Mouse (Mus musculus) midbrain, embryonic 14.5 days (tissue): Measurements from ENCODE around the gene Sys1. TPM values are rescaled to one million over a fixed set of nuclear protein-coding genes. Genes with fewer than 3 reads are reported as not detected.

Experiments used
- ATAC-seq: fragments of 200-750 bp; cut with Nextera tagmentation; 2 replicates; pipeline ENCODE4 v1.8.0; 2017; ENCODE audit warnings: moderate number of reproducible peaks, moderate library complexity; ENCODE audit not compliant: low FRiP score, low TSS enrichment
- DNase-seq: peaks from one replicate; pipeline ENCODE4 v3.0.0-alpha.2; 2015
- H3K27ac ChIP-seq: fragments of 300-500 bp; sonication (generic); replicated peaks from 2 replicates; pipeline ENCODE4 v1.5.1; 2014; ENCODE audit warnings: mild to moderate bottlenecking, low read depth, low read length, moderate library complexity
- H3K27me3 ChIP-seq: fragments of 300-500 bp; sonication (generic); 2 replicates; pipeline ENCODE4 v1.6.1; 2014; ENCODE audit warnings: low read length, control low read depth, mixed read lengths; ENCODE audit not compliant: control insufficient read depth, insufficient read depth
- H3K36me3 ChIP-seq: fragments of 300-500 bp; sonication (generic); 2 replicates; pipeline ENCODE4 v1.6.1; 2014; ENCODE audit warnings: low read length, control low read depth; ENCODE audit not compliant: control insufficient read depth, insufficient read depth
- H3K4me1 ChIP-seq: fragments of 300-500 bp; sonication (generic); 2 replicates; pipeline ENCODE4 v1.6.1; 2014; ENCODE audit warnings: mild to moderate bottlenecking, antibody characterized with exemption, low read length, control low read depth; ENCODE audit not compliant: control insufficient read depth, insufficient read depth
- H3K4me2 ChIP-seq: fragments of 300-500 bp; sonication (generic); 2 replicates; pipeline ENCODE4 v1.6.1; 2014; ENCODE audit warnings: mild to moderate bottlenecking, low read length, moderate library complexity
- H3K4me3 ChIP-seq: fragments of 300-500 bp; sonication (generic); replicated peaks from 2 replicates; pipeline ENCODE4 v1.5.1; 2014; ENCODE audit warnings: low read depth, low read length
- H3K9ac ChIP-seq: fragments of 300-500 bp; sonication (generic); replicated peaks from 2 replicates; pipeline ENCODE4 v1.6.1; 2014; ENCODE audit warnings: mild to moderate bottlenecking, low read length, moderate library complexity
- H3K9me3 ChIP-seq: fragments of 300-500 bp; sonication (generic); 2 replicates; pipeline ENCODE4 v1.6.1; 2016; ENCODE audit warnings: low read length, control low read depth, mixed read lengths; ENCODE audit not compliant: control insufficient read depth
- WGBS: fragments of 180-500 bp; shearing (Covaris S2); extraction: QIAGEN DNeasy Blood & Tissue Kit; methylation state at CpG from one replicate; pipeline ENCODE4 v1.1.7; 2014; 5-methylcytosine and 5-hydroxymethylcytosine counted together
- polyA plus RNA-seq: library from polyadenylated mRNA; unstranded; fragments of >200 nt; fragmentation: Nextera tagmentation; extraction: Ambion mirVana; gene quantifications from 2 replicates; pipeline ENCODE4 v1.2.1, GENCODE M21; 2014

Gene Sys1
- polyA plus RNA-seq, 1 experiment from 2014 or later: 93.1 TPM

DNA sequence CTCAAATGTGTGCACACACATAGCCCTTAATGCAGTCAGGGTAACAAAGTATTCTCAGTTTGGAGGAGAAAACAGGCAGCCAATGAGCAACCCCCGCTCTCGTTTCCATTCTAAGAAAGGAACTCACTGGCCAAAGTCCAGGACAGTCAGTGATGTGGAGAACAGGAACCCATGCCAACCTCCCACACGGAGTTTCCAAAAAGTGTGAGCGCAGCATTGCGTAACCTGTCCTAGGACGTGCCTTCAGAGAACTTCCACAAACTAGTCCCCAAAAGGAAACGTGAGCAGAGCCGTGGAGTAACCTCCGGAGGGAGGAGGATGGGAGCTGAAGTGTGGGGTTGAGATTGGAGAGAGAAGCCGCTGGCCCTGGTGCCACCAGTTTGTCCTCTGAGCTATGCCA is 1.9 kb upstream of the Sys1 start:
- Histone ChIP-seq H3K27me3 (no peaks in the 10 kb centered on the region), H3K36me3 (no peaks in the 10 kb centered on the region), H3K9ac (no peak overlapping the region), H3K4me2 (no peak overlapping the region), H3K9me3 (no peaks in the 10 kb centered on the region), H3K4me3 (no peak overlapping the region), H3K4me1 (0 out of 2 replicates have a peak, but pooled peaks cover 5% of the 10 kb centered on the region), H3K27ac (no peak overlapping the region)
- 82% methylated on average over 10 of the region's 10 CpGs for WGBS
- ATAC-seq (no peak), DNase-seq (no peak)

DNA sequence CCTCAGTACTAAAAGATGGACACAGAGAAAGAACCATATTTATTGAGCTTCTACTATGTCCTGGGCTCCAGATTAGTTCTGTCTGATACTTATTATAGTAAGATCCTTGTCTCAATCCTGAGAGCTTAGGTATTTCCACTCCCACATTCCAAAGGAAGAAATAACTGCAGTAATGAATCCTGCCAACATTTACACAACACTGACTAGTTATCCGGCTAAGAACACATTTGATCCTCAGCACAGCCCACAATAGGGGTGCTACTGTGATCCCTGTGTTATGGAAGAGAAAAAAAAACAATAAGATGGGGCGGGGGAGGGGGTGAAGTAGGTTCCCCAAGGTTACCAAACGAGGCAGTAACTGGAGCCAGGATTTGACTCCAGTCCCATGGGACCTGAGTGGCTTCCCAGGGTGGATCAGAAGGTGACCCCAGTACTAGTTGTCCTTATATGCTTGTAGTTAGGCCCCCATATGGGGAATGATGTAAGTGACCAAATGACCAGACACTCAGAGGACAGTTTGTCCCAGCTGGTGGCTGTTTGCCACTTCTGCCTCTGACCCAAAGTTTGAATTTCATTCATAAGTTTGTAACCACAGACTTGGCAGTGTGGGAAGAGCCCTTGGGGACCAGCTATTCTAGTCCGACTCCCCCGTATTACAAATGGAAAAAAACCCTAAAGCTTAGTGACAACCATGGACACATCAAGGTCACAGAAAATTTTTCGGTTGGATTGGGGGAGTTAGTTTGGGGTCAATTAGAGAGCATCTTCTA is 1.2 kb upstream of the Sys1 start:
- no peak overlapping the region for H3K4me3 ChIP-seq
- no peak overlapping the region for H3K9ac ChIP-seq
- 72% methylated on average over 6 of the region's 6 CpGs for WGBS
- no peaks in the 10 kb centered on the region for H3K36me3 ChIP-seq
- H3K27ac ChIP-seq: no peak overlapping the region
- no peak overlapping the region for H3K4me2 ChIP-seq
- H3K9me3 ChIP-seq: no peaks in the 10 kb centered on the region
- 0 out of 2 replicates have a peak, but pooled peaks cover 5% of the 10 kb centered on the region for H3K4me1 ChIP-seq
- ATAC-seq: no peak
- H3K27me3 ChIP-seq: no peaks in the 10 kb centered on the region
- no peak for DNase-seq

DNA sequence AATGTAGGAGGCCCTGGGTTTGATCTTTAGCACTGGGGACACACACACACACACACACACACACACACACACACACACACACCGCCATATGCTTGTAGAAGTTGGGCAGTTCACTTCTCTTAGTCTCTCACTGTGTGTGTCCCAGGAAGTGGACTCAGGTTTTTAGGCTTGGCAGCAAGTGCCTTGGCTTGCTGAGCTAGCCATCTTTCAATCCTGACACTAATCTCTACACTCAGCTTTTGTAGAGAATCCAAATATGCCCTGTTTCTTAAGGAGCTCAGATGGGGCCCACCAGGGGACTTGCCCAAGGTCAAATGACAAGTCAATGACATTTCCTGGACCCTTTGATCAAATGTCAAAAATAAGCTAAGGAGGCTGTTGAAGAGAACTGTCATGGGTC is 351 bp upstream of the Sys1 start:
- H3K4me1 ChIP-seq: 0 out of 2 replicates have a peak, but pooled peaks cover 5% of the 10 kb centered on the region
- no peak overlapping the region for H3K27ac ChIP-seq
- H3K27me3 ChIP-seq: no peaks in the 10 kb centered on the region
- ATAC-seq (no peak), DNase-seq (no peak)
- no peaks in the 10 kb centered on the region for H3K36me3 ChIP-seq
- no peaks in the 10 kb centered on the region for H3K9me3 ChIP-seq
- H3K9ac ChIP-seq: no peak overlapping the region
- H3K4me2 ChIP-seq: peak overlapping the region; percentile 33; the same call in 1 of the 2 replicates
- WGBS: 84% methylated on average over 1 of the region's 1 CpGs
- no peak overlapping the region for H3K4me3 ChIP-seq

DNA sequence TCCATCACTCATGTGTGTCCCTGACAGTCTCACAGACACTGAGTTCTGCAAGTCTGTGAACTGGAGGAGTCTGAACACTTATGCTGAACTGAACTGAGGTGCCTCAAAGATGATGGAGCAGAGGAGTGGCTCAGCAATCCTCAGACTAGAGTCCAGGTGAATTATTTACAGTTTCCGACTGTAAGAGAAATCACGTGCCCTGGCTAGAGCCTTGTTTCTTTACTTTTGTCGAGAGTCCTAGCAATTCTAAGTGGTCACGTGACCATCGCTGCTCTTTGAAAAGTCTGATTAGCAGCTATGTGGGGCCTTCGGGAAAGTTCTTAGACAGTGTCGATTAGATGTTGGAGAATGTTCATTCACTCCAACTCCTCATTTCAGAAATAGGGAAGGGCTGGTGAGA is 1.2 kb downstream of the Sys1 start:
- Histone ChIP-seq H3K4me2 (no peak overlapping the region), H3K9ac (no peak overlapping the region), H3K4me1 (peaks cover 16% of the 10 kb centered on the region), H3K9me3 (no peaks in the 10 kb centered on the region), H3K36me3 (peaks cover 4% of the 10 kb centered on the region; the same call in 1 of the 2 replicates), H3K27ac (no peak overlapping the region), H3K27me3 (no peaks in the 10 kb centered on the region), H3K4me3 (no peak overlapping the region)
- DNase-seq (no peak), ATAC-seq (no peak)
- WGBS: 74% methylated on average over 7 of the region's 7 CpGs

DNA sequence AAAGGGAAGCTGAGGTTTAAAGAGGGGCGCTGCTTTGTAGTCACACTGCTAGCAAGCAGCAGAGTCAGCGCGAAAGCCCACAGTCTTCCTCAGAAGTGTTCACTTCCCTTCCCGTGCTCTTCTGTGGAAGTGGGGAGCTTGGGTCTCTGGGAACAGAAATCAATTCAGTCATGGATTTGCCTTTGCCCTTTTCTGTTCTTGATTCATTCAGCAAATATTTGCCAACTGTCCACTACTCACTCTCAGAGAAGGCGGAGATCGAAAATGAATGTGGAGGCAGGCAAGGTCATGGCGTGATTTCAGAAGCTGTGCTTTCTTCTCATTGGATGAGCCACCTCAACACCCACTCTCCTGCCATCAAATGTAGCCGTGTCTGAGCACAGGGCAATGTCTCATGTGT is 1.8 kb downstream of the Sys1 start:
- ATAC-seq (no peak), DNase-seq (no peak)
- Histone ChIP-seq H3K4me3 (no peak overlapping the region), H3K4me1 (peaks cover 16% of the 10 kb centered on the region), H3K27ac (no peak overlapping the region), H3K9ac (no peak overlapping the region), H3K36me3 (peaks cover 10% of the 10 kb centered on the region; the same call in 1 of the 2 replicates), H3K4me2 (no peak overlapping the region), H3K27me3 (no peaks in the 10 kb centered on the region), H3K9me3 (no peaks in the 10 kb centered on the region)
- 86% methylated on average over 8 of the region's 8 CpGs for WGBS

DNA sequence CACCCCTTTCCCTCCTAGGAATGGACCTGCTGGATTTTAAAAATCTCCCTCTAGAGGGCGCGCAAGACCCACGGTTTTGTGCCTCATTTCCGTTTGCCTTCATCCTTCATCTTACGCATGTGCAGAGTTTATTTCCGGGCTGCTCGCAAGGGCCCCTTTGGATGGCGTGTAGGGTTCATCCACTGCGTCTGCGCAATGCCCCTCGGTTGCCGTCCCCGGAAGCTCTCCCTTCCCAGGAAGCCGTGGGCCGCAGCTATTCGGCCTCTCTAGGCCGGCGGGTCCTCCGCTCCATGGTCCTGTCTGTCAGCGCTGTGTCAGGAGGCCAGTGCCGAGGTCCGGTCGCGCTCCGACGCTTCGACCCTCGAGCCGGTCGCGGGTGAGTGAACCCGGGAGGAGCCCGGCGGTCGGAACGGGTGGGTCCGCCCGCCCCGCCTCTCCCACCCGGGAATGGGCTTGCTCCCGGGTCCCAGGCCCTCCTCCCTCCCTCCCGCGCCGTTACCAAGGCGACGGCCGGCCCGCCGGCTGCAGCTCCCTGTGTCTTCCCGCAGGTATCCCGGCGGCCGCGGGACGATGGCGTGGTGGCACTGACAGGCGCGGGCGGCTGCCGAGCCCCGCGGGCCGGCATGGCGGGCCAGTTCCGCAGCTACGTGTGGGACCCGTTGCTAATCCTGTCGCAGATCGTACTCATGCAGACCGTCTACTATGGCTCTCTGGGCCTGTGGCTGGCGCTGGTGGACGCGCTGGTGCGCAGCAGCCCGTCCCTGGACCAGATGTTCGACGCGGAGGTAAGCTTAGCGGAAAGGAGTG is 4.2 kb downstream of the Sys1 start, which contains the start of gene Gm20458:
TSS of gene Gm20458 (plus strand) at position 223 of the 807 bp plus-strand sequence.
- ATAC-seq: peak; percentile 98
- Histone ChIP-seq H3K4me2 (peak within 1 kb of the TSS; percentile 79), H3K27me3 (no peaks in the 10 kb centered on the region), H3K4me3 (peak within 1 kb of the TSS; percentile 89), H3K9me3 (no peaks in the 10 kb centered on the region), H3K4me1 (peaks cover 16% of the 10 kb centered on the region), H3K9ac (peak within 1 kb of the TSS; percentile 79), H3K36me3 (peaks cover 34% of the 10 kb centered on the region), H3K27ac (peak within 1 kb of the TSS; percentile 94)
- DNase-seq: peak; percentile 98
- WGBS: under 1% methylated on average over 79 of the region's 79 CpGs

DNA sequence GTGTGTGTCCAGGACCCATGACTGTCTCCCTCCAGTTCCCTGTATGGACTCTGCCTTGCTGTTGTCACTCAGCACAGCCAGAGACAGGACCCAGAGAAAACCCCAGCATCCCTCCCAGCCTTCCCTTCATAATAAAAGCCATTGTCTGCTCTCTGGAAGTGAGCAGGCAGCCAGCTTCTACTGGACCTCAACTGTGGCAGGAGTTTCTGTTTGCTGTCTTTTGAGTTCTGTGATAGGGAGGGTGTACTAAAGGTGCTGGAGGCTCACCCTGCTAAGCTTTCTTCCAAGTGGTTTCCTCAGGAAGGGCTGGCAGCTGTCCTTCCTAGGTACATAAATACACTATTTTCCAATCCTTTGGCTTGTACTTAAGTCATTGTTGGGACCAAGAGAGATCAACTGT is 8.4 kb downstream of the Sys1 start:
- Histone ChIP-seq H3K4me2 (no peak overlapping the region), H3K4me1 (peaks cover 12% of the 10 kb centered on the region), H3K9me3 (no peaks in the 10 kb centered on the region), H3K4me3 (no peak overlapping the region), H3K9ac (no peak overlapping the region), H3K36me3 (peaks cover 55% of the 10 kb centered on the region), H3K27ac (no peak overlapping the region), H3K27me3 (no peaks in the 10 kb centered on the region)
- DNase-seq (no peak), ATAC-seq (no peak)

DNA sequence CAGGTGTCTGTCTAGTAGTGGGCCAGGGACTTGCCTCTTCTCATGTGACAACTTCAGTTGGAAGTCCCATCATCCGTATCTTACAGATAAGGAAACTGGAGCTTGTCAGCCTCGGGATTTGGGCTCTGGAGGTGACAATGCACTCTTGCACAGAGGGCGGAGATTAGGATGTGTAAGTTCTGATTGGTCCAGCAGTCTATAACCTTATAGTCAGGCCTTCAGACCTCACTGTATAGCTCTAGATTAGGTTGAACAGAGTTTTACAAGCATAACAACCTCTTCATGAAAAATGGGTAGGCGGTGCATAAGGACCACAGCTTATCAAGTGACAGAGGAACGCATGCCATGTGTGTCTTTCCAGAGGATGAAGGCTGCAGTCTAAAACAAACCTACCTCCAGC is 10.0 kb downstream of the Sys1 start:
- Histone ChIP-seq H3K4me2 (no peak overlapping the region), H3K27ac (no peak overlapping the region), H3K36me3 (peaks cover 63% of the 10 kb centered on the region), H3K4me1 (peaks cover 10% of the 10 kb centered on the region), H3K9ac (no peak overlapping the region), H3K4me3 (no peak overlapping the region), H3K27me3 (no peaks in the 10 kb centered on the region), H3K9me3 (no peaks in the 10 kb centered on the region)
- DNase-seq: no peak
- ATAC-seq: no peak
- WGBS: 84% methylated on average over 5 of the region's 5 CpGs
